Mouse (Mus musculus): Measurements from ENCODE around the gene Dst. TPM values are rescaled to one million over a fixed set of nuclear protein-coding genes. Genes with fewer than 3 reads are reported as not detected.
A peak's percentile ranks its signal among the peaks of the same experiment; 100 is the strongest.
"Not testable (repeated sequence)": the region's sequence is repeated elsewhere in the genome, so short reads cannot be mapped to it uniquely, and the experiment has no call there.

The Dst gene
- total RNA-seq, 2 experiments from 2014 or later, result 123 to 171 TPM

- no peak for DNase-seq (ENCODE audit: low spot score in 2 of 2)
Observed at GRCm38 (mm10) chr1:34060446-34060845, 152.4 kb downstream of the Dst start.

GRCm38 (mm10) chr1:34061078-34061477, 153.1 kb downstream of the Dst start:
- DNase-seq (ENCODE audit: low spot score in 2 of 2), result peak; percentile 55 to 64

GRCm38 (mm10) chr1:34061860-34062259, 153.8 kb downstream of the Dst start:
- DNase-seq (ENCODE audit: low spot score in 2 of 2), result no peak

GRCm38 (mm10) chr1:34063943-34064342, 155.9 kb downstream of the Dst start:
- DNase-seq (ENCODE audit: low spot score in 2 of 2), result no peak

GRCm38 (mm10) chr1:34065551-34066048, 157.6 kb downstream of the Dst start:
- no peak for DNase-seq (ENCODE audit: low spot score in 2 of 2)

GRCm38 (mm10) chr1:34066401-34066800, 158.4 kb downstream of the Dst start:
- not testable (repeated sequence) for DNase-seq (ENCODE audit: low spot score in 2 of 2)

GRCm38 (mm10) chr1:34068341-34068740, 160.3 kb downstream of the Dst start:
- DNase-seq (ENCODE audit: low spot score in 2 of 2), result peak in 1 of 2 experiments; percentile 33

- DNase-seq (ENCODE audit: low spot score in 2 of 2), result no peak
Observed at GRCm38 (mm10) chr1:34069514-34070290, 161.7 kb downstream of the Dst start.

GRCm38 (mm10) chr1:34070474-34070873, 162.4 kb downstream of the Dst start:
- no peak for DNase-seq (ENCODE audit: low spot score in 2 of 2)

GRCm38 (mm10) chr1:34070991-34071639, 163.1 kb downstream of the Dst start:
- no peak for DNase-seq (ENCODE audit: low spot score in 2 of 2)

GRCm38 (mm10) chr1:34072262-34072661, 164.2 kb downstream of the Dst start:
- DNase-seq (ENCODE audit: low spot score in 2 of 2), result no peak

- no peak for DNase-seq (ENCODE audit: low spot score in 2 of 2)
Observed at GRCm38 (mm10) chr1:34073436-34074169, 165.6 kb downstream of the Dst start.

GRCm38 (mm10) chr1:34074245-34075187, 166.5 kb downstream of the Dst start:
- no peak for DNase-seq (ENCODE audit: low spot score in 2 of 2)

GRCm38 (mm10) chr1:34076701-34077421, 168.8 kb downstream of the Dst start:
- no peak for DNase-seq (ENCODE audit: low spot score in 2 of 2)

GRCm38 (mm10) chr1:34077422-34077790, 169.4 kb downstream of the Dst start:
- DNase-seq (ENCODE audit: low spot score in 2 of 2), result no peak

- no peak for DNase-seq (ENCODE audit: low spot score in 2 of 2)
Observed at GRCm38 (mm10) chr1:34077941-34078340, 169.9 kb downstream of the Dst start.

GRCm38 (mm10) chr1:34089011-34089410, 181.0 kb downstream of the Dst start:
- DNase-seq (ENCODE audit: low spot score in 2 of 2), result no peak

GRCm38 (mm10) chr1:34090700-34091099, 182.7 kb downstream of the Dst start:
- no peak for DNase-seq (ENCODE audit: low spot score in 2 of 2)

GRCm38 (mm10) chr1:34093652-34094051, 185.6 kb downstream of the Dst start:
- DNase-seq (ENCODE audit: low spot score in 2 of 2), result no peak

GRCm38 (mm10) chr1:34094301-34094700, 186.3 kb downstream of the Dst start:
- no peak for DNase-seq (ENCODE audit: low spot score in 2 of 2)
